Mouse (Mus musculus) bone marrow macrophage, adult 2 months (primary cell): ENCODE data around the gene Mrgpra3. TPM values are rescaled to one million over a fixed set of nuclear protein-coding genes. Genes with fewer than 3 reads are reported as not detected.

Source experiments
- H3K27ac ChIP-seq: 2 replicates; pipeline ENCODE4 v1.5.1; 2012; ENCODE audit warnings: low read depth, low read length; ENCODE audit not compliant: insufficient read depth
- H3K4me1 ChIP-seq: 2 replicates; pipeline ENCODE4 v1.6.1; 2012; ENCODE audit warnings: low read length; ENCODE audit not compliant: control insufficient read depth, insufficient read depth
- H3K4me3 ChIP-seq: 2 replicates; pipeline ENCODE4 v1.5.1; 2012; ENCODE audit warnings: mild to moderate bottlenecking, low read length, moderate library complexity; ENCODE audit not compliant: insufficient read depth
- CTCF ChIP-seq: IDR thresholded peaks from 2 replicates; pipeline ENCODE4 v1.5.1; 2012; ENCODE audit warnings: low read depth, mild to moderate bottlenecking, low read length, moderate library complexity
- POLR2A ChIP-seq: IDR thresholded peaks from 2 replicates; pipeline ENCODE4 v1.6.1; 2012; ENCODE audit warnings: mild to moderate bottlenecking, low read depth, low read length, borderline replicate concordance
- polyA plus RNA-seq: library from polyadenylated mRNA; stranded (reverse); fragments of >200 nt; gene quantifications from 2 replicates; pipeline ENCODE4 v1.2.4, GENCODE M21; 2012; ENCODE audit not compliant: missing spikeins, insufficient read depth, insufficient read length

Gene Mrgpra3
- not detected in 2 replicates for polyA plus RNA-seq

DNA sequence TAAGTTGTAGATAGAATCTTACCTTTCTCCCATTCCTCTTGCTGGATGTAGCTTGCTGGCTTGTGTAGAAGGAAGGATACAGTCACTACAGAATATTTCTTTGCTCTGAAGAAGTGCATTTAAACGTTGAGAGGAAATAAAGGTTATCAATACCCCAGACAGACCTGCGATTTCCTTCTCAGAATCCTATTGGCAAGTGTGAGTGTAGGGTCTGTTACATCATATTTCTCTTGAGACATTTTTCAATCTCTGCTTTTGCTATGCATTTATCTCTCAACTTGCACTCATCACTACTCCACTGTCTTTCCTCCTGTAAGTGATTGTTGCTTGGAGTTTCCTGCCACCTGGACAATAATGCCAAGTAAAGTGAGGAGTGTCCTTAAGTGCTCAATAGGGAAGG is at the start of gene Mrgpra3:
TSS of gene Mrgpra3 (minus strand) at position 101 of the 400 bp plus-strand sequence.
- H3K27ac ChIP-seq, result no peak within 1 kb of the TSS
- H3K4me3 ChIP-seq, result no peak within 1 kb of the TSS
- H3K4me1 ChIP-seq, result no peaks in the 10 kb centered on the region
- no peak for TF ChIP-seq POLR2A
- no peak for TF ChIP-seq CTCF

Other genes starting within 250 kb of the Mrgpra3 start
- not detected in 2 replicates for gene Mrgpra1, start 247.1 kb downstream of the Mrgpra3 start, polyA plus RNA-seq
- not detected in 2 replicates for gene Mrgpra2a, start 149.2 kb downstream of the Mrgpra3 start, polyA plus RNA-seq
- not detected in 2 replicates for gene Mrgpra2b, start 72.5 kb downstream of the Mrgpra3 start, polyA plus RNA-seq